Mouse (Mus musculus) splenic B cell, adult 2 months (primary cell): Measurements from ENCODE around the gene Calr4.

Source experiments
- DNase-seq: peaks from one replicate; pipeline ENCODE4 v3.0.0-alpha.2; 2011; ENCODE audit warnings: low read depth, low spot score
- H3K27me3 ChIP-seq: 2 replicates; pipeline ENCODE4 v1.6.1; 2012; ENCODE audit warnings: mild to moderate bottlenecking, low read length, moderate library complexity, mixed read lengths; ENCODE audit not compliant: control insufficient read depth, poor library complexity, insufficient read depth, severe bottlenecking
- H3K36me3 ChIP-seq: 2 replicates; pipeline ENCODE4 v1.6.1; 2012; ENCODE audit warnings: mild to moderate bottlenecking, low read length, moderate library complexity, mixed read lengths; ENCODE audit not compliant: control insufficient read depth, poor library complexity, insufficient read depth, severe bottlenecking

Calr4 gene

DNA sequence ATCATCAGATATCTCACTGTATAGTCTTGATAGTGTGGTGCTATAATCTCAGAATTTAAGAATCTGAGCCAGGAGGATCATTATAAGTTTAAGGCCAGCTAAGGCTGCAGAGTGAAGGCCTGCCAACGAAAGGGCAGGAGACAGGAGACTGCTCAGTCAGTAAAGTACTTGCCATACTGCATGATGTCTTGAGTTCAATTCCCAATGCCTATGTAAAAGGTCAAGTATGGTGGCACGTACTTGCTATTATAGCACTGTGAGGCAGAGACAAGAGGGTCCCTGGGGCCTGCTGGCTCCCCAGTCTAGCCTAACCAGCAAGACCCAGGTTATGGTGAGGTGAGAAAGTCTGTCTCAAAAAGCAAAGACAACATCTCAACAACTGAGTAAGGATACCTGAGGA is at the start of gene Calr4:
Calr4 (plus strand) TSS at position 301 of the 400 bp plus-strand sequence.
- no peak for DNase-seq

DNA sequence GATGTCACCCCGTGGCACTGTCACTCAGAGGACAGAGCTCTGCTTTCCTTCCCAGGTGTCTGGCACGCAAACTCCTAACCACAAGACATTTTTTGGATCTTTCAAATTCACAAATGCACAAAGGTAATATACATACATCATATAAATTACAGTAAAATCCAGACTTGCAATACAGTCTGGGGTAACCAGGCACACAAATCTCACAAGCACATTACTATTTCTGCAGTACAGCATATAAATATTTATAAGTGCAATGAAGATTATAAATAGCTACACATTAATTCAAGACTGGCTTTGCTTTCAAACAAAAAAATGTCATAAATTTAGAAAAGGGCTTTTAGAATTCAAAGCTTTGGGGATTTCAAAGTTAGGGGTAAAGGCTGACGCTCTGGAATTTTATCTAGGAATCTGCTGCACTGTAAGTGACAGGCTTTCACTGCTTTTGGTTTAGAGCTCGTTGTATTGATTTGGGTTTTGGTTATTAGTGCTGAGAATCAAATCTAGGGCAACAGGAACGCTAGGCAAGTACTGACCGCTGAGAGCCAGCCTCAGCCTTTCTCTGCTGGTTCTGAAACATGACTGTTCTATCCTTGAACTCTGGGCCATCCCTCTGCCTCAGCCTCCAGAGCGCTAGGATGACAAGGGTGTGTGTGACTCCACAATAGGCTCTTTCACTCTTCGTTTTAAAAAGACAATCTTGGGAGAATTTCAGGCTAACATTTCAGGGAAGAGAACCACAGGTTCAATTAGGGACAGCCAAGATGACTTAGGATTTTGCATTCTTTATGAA is 48.5 kb upstream of the Calr4 start:
- Histone ChIP-seq H3K27me3 (no peaks in the 10 kb centered on the region), H3K36me3 (no peaks in the 10 kb centered on the region)
- no peak for DNase-seq

More for the DNA sequence above, at the start of gene Calr4:
- Histone ChIP-seq H3K36me3 (no peaks in the 10 kb centered on the region), H3K27me3 (no peaks in the 10 kb centered on the region)

DNA sequence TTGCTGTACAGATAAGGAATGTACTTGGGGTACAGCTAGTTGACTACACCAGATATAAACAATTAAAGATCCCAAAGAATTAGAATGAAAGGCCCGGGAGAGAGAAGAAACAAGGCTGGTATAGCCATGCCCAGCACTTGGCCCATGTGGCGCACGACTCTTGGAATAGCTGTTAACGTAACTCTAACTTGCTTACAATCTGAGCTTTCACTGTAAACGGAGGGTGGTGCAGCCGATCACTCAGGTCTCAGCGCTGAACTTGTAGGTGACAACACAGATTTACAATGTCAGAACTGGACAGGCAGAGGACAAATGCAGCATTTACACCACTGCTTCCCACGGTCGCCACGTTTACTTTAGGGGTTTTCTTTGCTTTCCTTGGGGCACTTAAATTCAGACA is 42.7 kb upstream of the Calr4 start:
- no peak for DNase-seq
- Histone ChIP-seq H3K27me3 (no peaks in the 10 kb centered on the region), H3K36me3 (no peaks in the 10 kb centered on the region)

DNA sequence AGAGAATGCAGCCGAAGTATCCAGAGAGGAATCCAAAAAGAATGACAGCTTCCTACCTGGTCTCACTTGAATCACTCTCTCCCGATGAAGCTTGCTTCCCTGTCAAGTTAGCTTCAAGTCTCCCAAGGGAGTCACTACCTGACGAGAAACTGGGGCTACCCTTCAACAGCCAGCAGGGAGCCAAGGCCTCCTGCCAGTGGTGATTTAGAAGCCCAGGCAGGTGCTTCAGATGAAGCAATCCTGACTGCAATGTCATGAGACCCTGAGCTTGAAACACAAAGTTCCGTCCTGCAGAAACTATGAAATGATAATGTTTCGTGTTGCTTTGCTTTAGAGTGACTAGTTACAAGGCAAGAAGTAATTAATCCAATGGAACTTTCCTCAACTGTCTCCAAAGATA is 40.4 kb upstream of the Calr4 start:
- Histone ChIP-seq H3K27me3 (no peaks in the 10 kb centered on the region), H3K36me3 (no peaks in the 10 kb centered on the region)
- no peak for DNase-seq

DNA sequence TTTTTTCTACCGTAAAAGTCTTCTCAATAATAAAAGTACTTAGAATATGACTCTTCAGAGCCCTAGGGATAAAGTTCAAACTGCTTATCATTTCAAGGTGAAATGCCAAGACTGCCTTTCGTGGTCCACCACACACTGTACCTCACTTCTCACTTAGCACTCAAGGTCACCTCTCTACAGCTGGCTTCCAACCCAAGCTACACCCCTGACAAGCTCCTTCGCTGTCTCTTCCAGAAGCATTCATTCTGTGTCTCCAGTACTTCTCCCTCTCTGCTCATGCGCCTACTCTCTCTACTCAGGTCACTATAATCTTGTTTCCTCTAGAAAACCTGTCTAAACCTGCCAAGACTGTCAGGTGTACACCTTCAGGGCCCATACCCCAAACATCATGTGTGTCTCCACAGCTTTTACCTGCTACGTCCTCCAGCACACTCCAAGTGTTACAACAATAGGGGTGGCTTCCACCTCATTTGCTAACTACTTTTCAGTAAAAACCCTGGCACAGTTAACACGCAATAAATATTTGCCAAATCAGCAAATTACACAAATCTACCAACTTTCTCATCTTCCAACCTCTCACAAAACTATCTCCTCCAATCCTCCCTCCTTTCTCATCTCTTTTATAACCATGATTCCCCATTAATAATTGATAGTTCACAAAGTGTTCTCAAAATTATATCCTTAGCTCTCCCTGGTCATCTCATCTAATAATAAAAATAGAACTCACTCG is 38.2 kb upstream of the Calr4 start:
- H3K36me3 ChIP-seq: no peaks in the 10 kb centered on the region
- no peaks in the 10 kb centered on the region for H3K27me3 ChIP-seq
- no peak for DNase-seq

DNA sequence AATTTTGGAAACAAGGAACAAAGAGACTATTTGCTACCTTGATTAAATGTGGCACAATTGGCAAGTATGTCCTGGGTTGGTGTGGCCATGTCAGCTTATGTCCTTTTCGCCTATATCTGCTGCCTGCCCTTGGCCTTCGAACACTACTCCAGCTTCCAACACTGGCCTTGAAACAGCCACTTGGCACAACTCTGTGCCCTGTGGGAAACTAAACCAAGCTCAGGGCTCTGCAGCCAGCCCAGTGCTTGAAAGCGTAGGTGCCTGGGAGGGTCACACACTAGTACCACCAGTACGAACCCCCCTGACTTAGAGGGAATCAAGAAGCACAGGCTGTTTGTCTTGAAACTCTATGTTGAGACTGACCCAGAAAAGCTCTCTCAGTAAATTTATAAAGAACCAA is 35.2 kb upstream of the Calr4 start:
- H3K27me3 ChIP-seq: no peaks in the 10 kb centered on the region
- H3K36me3 ChIP-seq: no peaks in the 10 kb centered on the region
- DNase-seq: no peak

DNA sequence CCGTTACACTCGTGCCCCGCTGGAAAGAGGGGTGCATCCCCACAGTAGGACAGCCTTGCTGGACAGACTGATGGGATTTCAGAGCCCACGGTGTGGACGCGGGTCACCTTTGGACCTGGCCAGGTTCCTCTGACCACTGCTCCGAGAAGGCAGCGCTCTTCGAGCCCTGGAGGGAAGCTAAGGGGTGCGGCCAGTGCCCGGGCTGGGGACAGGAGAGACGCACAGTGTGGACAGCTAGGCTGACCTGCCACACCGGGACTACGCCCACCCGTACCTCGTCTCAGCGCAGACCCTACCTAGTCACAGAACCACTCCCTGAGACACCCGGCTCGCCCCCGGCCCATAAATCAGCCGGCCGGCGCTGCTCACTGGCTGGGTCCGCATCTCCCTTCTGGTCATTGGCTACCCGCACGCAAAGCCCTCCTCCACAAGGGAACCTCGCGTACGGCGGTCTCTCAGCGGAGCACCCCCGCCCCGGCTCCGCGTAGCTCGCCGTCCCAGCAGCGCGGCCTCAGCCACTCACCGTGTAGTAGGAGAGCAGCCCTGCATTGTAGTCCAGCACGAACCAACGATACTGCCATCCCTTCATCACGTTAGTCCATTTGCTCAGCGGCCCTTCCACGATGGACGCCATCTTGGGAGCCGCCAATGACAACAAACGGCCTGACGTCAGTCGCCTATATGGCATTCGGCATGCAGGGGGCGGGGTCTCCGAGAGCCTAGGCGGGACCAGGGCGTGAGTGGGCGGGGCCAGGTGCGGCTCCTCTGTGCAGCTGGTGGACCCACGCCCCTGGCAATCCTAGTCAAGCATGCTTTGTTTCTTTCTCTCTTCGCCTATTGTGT is 32.5 kb upstream of the Calr4 start, which contains the start of gene Osbpl9:
Osbpl9 (minus strand) TSS at position 691 of the 843 bp plus-strand sequence.
- Histone ChIP-seq H3K27me3 (no peaks in the 10 kb centered on the region), H3K36me3 (no peaks in the 10 kb centered on the region)
- peak; percentile 98 for DNase-seq

DNA sequence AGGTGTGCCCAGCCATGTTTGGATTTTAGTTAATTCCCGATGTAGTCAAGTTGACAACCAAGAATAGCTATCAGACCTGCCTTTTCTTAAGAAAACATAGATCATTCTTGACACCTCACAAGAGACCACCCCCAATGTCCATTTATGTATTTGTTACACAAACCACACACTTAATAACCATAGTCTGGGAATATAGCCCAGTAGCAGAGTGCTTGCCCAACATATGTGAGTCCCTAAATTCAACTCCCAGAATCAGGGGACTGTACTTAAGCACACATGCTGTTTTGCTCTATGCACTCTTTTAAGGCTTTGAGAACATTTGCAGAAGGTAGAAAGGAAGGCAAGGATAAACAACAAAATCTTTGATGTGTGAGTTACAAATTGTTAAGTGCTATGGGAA is 30.4 kb upstream of the Calr4 start:
- H3K27me3 ChIP-seq: no peaks in the 10 kb centered on the region
- H3K36me3 ChIP-seq: no peaks in the 10 kb centered on the region
- no peak for DNase-seq

DNA sequence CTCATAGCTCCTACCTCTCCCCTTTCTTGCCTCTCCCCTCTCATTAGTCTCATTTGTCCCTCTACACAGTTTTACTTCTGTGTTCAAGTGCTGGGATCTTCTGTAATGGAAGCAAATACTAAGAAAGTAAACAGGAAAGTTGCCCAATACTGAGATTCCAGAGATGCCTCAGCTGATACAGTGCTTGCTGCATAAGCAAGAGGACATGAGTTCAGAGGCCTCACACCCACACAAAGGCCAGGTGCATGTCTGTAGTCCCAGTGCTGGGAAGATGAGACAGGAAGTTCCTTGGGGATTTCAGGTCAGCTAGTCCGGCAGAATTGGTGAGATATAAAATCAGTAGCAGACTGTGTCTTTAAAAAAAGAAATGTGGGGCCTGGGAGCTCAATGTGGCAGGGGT is 29.9 kb upstream of the Calr4 start:
- Histone ChIP-seq H3K27me3 (no peaks in the 10 kb centered on the region), H3K36me3 (no peaks in the 10 kb centered on the region)
- no peak for DNase-seq

DNA sequence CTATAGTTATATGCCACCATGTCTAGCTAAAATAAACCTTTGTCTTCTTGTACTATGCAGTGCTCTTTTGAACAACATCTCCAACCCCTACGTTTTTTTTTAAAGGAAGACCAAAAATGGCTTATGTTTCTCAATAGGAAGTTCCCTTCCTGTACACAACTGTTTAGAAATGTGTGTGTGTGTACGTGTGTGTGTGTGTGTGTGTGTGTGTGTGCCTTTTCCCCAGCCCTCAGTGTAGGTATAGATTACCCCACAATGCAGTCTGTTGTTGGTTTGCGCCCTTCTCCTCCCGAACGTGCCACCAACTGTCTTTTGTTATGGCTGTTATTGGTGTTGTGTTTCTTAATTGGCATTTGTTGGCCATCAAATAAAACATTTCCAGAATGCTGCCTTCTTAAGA is 26.8 kb upstream of the Calr4 start:
- Histone ChIP-seq H3K27me3 (no peaks in the 10 kb centered on the region), H3K36me3 (no peaks in the 10 kb centered on the region)
- DNase-seq: no peak

DNA sequence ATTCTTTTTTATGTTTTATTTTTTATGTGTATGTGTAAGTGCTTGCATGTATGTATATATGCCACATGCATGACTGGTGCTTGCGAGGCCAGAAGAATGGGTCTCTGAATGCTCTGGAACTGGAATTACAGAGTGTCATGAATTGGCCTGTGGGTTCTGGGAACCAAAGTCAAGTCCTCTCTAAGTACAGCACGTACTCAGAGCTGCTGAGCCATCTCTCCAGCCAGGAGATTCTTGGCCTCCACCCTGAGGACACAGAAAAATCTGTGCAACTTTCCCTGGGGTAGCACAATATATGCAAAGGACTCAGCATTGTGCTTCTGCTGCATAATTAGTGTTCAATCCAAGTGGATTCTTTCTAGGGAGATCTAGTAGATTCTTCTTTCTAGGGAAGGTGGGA is 24.0 kb upstream of the Calr4 start:
- H3K36me3 ChIP-seq: no peaks in the 10 kb centered on the region
- no peak for DNase-seq
- no peaks in the 10 kb centered on the region for H3K27me3 ChIP-seq

DNA sequence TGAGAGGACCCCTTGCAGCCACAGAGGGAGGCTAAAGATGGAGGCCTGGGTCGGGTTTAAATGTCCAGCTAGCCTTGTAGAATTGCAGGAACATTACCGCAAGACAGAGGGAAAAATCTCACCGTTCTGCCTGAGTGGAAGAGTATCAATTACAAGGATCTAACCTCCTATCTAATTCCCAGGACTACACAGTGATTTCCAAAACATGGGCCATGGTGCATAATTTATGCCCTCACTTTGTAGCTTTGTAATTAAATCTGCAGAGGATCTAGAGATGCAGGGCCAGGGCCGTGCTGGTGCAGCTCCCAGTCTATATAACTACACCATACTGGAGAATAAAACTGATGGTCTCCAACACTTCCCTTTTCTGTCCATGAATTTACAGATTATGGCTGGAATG is 23.4 kb upstream of the Calr4 start:
- no peaks in the 10 kb centered on the region for H3K27me3 ChIP-seq
- DNase-seq: no peak

DNA sequence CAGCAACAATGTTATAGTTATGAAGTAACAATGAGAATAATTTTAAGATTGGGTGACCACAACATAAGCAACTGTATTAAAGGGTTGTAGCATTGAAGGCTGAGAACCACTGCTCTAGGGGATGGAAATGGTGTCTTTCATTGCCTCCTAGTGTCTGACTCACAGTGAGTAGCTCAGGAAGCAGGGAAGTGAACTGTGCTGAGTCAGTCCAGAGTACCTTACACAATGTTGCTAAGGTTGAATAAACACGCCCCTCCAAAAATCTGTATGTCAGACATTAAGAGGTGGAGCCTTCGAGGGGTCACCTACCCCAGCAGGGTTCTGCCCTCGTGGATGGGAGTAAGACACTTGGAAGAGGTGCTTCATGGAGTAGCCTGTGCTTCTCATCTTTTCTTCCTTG is 20.3 kb upstream of the Calr4 start:
- no peaks in the 10 kb centered on the region for H3K36me3 ChIP-seq
- H3K27me3 ChIP-seq: no peaks in the 10 kb centered on the region
- DNase-seq: no peak

More for the DNA sequence above, 23.4 kb upstream of the Calr4 start:
- H3K36me3 ChIP-seq: no peaks in the 10 kb centered on the region

DNA sequence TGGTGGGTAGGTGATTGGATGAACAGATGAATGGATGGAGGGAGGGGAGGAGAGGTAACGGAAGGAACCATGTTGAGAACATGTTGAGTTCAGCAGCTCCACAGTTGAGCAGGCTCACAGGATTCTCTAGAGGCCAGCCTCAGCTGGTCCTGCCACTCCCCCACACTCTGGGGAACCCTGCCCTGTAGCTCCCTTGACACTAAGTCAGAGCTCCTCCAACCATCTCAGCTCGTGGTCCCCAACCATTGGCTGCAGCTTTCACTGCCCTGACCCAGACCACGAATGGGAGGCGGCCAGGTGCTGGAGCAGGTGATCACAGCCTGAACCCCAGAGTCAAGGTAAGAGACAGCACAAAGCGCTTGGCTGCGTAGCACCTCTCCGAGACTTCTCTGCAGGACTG is 16.3 kb upstream of the Calr4 start:
- no peak for DNase-seq
- no peaks in the 10 kb centered on the region for H3K27me3 ChIP-seq
- no peaks in the 10 kb centered on the region for H3K36me3 ChIP-seq
